Mouse (Mus musculus) lung, embryonic 14.5 days (tissue): ENCODE results near the gene Itpkb. TPM values are rescaled to one million over a fixed set of nuclear protein-coding genes. Genes with fewer than 3 reads are reported as not detected.

Experiments used
- ATAC-seq: fragments of 200-750 bp; cut with Nextera tagmentation; 2 replicates; pipeline ENCODE4 v1.8.0; 2017; ENCODE audit warnings: mild to moderate bottlenecking, moderate TSS enrichment, moderate library complexity; ENCODE audit not compliant: insufficient read depth
- DNase-seq: peaks from one replicate; pipeline ENCODE4 v3.0.0-alpha.2; 2015
- H3K27ac ChIP-seq: fragments of 300-500 bp; sonication (generic); 2 replicates; pipeline ENCODE4 v1.5.1; 2014; ENCODE audit warnings: low read depth, mild to moderate bottlenecking, moderate library complexity
- H3K27me3 ChIP-seq: fragments of 300-500 bp; sonication (generic); 2 replicates; pipeline ENCODE4 v1.6.1; 2014; ENCODE audit warnings: low read length, control low read depth; ENCODE audit not compliant: insufficient read depth
- H3K36me3 ChIP-seq: fragments of 300-500 bp; sonication (generic); 2 replicates; pipeline ENCODE4 v1.6.1; 2014; ENCODE audit warnings: control low read depth; ENCODE audit not compliant: insufficient read depth
- H3K4me1 ChIP-seq: fragments of 300-500 bp; sonication (generic); 2 replicates; pipeline ENCODE4 v1.6.1; 2014; ENCODE audit warnings: antibody characterized with exemption, control low read depth; ENCODE audit not compliant: insufficient read depth
- H3K4me2 ChIP-seq: fragments of 300-500 bp; sonication (generic); 2 replicates; pipeline ENCODE4 v1.6.1; 2014; ENCODE audit warnings: mild to moderate bottlenecking
- H3K4me3 ChIP-seq: fragments of 300-500 bp; sonication (generic); 2 replicates; pipeline ENCODE4 v1.5.1; 2014; ENCODE audit warnings: low read depth, low read length
- H3K9ac ChIP-seq: fragments of 300-500 bp; sonication (generic); 2 replicates; pipeline ENCODE4 v1.6.1; 2014
- H3K9me3 ChIP-seq: fragments of 300-500 bp; sonication (generic); 2 replicates; pipeline ENCODE4 v1.6.1; 2016; ENCODE audit warnings: low read depth, low read length, control low read depth
- CTCF ChIP-seq: IDR thresholded peaks from 2 replicates; pipeline ENCODE4 v1.5.1; 2016; ENCODE audit warnings: antibody characterized with exemption, low read depth
- WGBS: fragments of 180-500 bp; shearing (Covaris S2); extraction: QIAGEN DNeasy Blood & Tissue Kit; methylation state at CpG from one replicate; pipeline ENCODE4 v1.1.7; 2014; 5-methylcytosine and 5-hydroxymethylcytosine counted together
- polyA plus RNA-seq: library from polyadenylated mRNA; unstranded; fragments of >200 nt; fragmentation: Nextera tagmentation; extraction: Ambion mirVana; gene quantifications from 2 replicates; pipeline ENCODE4 v1.2.1, GENCODE M21; 2014

The Itpkb gene
- polyA plus RNA-seq, 1 experiment from 2014 or later, result 9.0 TPM

DNA sequence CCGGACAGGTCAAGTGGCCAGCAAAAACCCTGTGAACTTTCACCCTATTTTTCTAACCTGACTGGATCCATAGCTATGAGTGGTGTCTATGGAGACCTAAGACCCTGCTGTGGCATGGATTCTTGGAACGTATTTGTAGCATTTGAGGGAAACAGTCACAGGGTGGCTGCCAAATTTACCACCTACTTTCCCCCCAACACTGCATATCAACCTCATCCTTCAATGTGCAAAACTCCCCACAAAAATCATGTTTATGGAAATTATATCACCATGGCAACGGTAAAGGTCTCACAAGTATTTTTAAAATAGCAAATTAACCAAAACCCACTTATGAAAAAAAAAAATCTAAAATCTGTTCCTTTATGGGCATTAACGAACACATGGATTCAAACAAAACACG is 134.1 kb downstream of the Itpkb start:
- H3K4me1 ChIP-seq, result no peaks in the 10 kb centered on the region
- H3K4me2 ChIP-seq, result no peak overlapping the region
- no peaks in the 10 kb centered on the region for H3K27me3 ChIP-seq
- H3K27ac ChIP-seq, result no peak overlapping the region
- WGBS, result 85% methylated on average over 5 of the region's 5 CpGs
- H3K9me3 ChIP-seq, result no peaks in the 10 kb centered on the region
- H3K9ac ChIP-seq, result no peak overlapping the region
- ATAC-seq (no peak), DNase-seq (no peak)
- no peak overlapping the region for H3K4me3 ChIP-seq
- TF ChIP-seq CTCF, result no peak
- no peaks in the 10 kb centered on the region for H3K36me3 ChIP-seq

GRCm38 (mm10) chr1:180465620-180466019 is 135.3 kb downstream of the Itpkb start:
- DNase-seq, result no peak
- no peak overlapping the region for H3K4me2 ChIP-seq
- H3K36me3 ChIP-seq, result no peaks in the 10 kb centered on the region
- no peak for TF ChIP-seq CTCF
- H3K27ac ChIP-seq, result no peak overlapping the region
- H3K9me3 ChIP-seq, result no peaks in the 10 kb centered on the region
- ATAC-seq, result no peak
- WGBS, result 52% methylated on average over 5 of the region's 5 CpGs
- no peak overlapping the region for H3K9ac ChIP-seq
- H3K4me1 ChIP-seq, result no peaks in the 10 kb centered on the region
- no peak overlapping the region for H3K4me3 ChIP-seq
- no peaks in the 10 kb centered on the region for H3K27me3 ChIP-seq

GRCm38 (mm10) chr1:180468004-180468403 is 137.7 kb downstream of the Itpkb start:
- DNase-seq, result no peak
- no peaks in the 10 kb centered on the region for H3K4me1 ChIP-seq
- no peak for TF ChIP-seq CTCF
- H3K27me3 ChIP-seq, result no peaks in the 10 kb centered on the region
- no peak overlapping the region for H3K27ac ChIP-seq
- no peak overlapping the region for H3K4me3 ChIP-seq
- ATAC-seq, result no peak
- H3K4me2 ChIP-seq, result no peak overlapping the region
- H3K36me3 ChIP-seq, result no peaks in the 10 kb centered on the region
- H3K9ac ChIP-seq, result no peak overlapping the region
- no peaks in the 10 kb centered on the region for H3K9me3 ChIP-seq
- WGBS, result 90% methylated on average over 4 of the region's 4 CpGs

DNA sequence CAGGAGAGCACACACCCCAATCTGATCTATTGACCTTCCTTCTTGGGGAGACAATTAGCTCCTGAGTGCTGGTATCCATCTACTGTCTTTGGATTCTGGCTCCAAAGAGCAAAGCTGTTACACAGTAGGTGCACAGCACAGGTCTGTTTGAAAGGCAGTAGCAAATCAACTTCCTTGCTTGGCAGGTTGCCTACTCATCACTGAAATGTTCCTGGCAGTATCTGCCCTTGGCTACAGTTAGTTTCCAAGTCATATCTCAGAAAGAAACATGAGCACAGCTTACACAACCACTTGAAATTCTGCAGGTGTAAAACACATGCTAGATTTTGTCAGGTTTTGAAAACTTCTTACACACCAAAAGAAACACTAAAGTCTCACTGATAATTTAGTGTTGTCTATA is 143.3 kb downstream of the Itpkb start:
- H3K9ac ChIP-seq, result no peak overlapping the region
- ATAC-seq, result no peak
- DNase-seq, result no peak
- TF ChIP-seq CTCF, result no peak
- no peak overlapping the region for H3K4me3 ChIP-seq
- no peaks in the 10 kb centered on the region for H3K36me3 ChIP-seq
- H3K9me3 ChIP-seq, result no peaks in the 10 kb centered on the region
- no peaks in the 10 kb centered on the region for H3K4me1 ChIP-seq
- H3K4me2 ChIP-seq, result no peak overlapping the region
- no peak overlapping the region for H3K27ac ChIP-seq
- no peaks in the 10 kb centered on the region for H3K27me3 ChIP-seq

Other genes with a start within 250 kb of the Itpkb start
- gene Coq8a, start 130.9 kb upstream of the Itpkb start, polyA plus RNA-seq, result 4.5 and 5.2 TPM in 2 replicates
- 7.9 and 9.8 TPM in 2 replicates for gene Psen2, start 67.0 kb upstream of the Itpkb start, polyA plus RNA-seq
- not detected in 2 replicates for gene Stum, start 153.0 kb downstream of the Itpkb start, polyA plus RNA-seq
- gene Parp1, start 238.4 kb downstream of the Itpkb start, polyA plus RNA-seq, result 147 TPM in 2 replicates